Mouse (Mus musculus): ENCODE measurements around the gene Sgsh. TPM values are rescaled to one million over a fixed set of nuclear protein-coding genes. Genes with fewer than 3 reads are reported as not detected.
A peak's percentile ranks its signal among the peaks of the same experiment; 100 is the strongest.
"Not testable (repeated sequence)": the region's sequence is repeated elsewhere in the genome, so short reads cannot be mapped to it uniquely, and the experiment has no call there.

Sgsh gene
- total RNA-seq, 2 experiments from 2014 or later: 5.0 to 6.3 TPM

DNA sequence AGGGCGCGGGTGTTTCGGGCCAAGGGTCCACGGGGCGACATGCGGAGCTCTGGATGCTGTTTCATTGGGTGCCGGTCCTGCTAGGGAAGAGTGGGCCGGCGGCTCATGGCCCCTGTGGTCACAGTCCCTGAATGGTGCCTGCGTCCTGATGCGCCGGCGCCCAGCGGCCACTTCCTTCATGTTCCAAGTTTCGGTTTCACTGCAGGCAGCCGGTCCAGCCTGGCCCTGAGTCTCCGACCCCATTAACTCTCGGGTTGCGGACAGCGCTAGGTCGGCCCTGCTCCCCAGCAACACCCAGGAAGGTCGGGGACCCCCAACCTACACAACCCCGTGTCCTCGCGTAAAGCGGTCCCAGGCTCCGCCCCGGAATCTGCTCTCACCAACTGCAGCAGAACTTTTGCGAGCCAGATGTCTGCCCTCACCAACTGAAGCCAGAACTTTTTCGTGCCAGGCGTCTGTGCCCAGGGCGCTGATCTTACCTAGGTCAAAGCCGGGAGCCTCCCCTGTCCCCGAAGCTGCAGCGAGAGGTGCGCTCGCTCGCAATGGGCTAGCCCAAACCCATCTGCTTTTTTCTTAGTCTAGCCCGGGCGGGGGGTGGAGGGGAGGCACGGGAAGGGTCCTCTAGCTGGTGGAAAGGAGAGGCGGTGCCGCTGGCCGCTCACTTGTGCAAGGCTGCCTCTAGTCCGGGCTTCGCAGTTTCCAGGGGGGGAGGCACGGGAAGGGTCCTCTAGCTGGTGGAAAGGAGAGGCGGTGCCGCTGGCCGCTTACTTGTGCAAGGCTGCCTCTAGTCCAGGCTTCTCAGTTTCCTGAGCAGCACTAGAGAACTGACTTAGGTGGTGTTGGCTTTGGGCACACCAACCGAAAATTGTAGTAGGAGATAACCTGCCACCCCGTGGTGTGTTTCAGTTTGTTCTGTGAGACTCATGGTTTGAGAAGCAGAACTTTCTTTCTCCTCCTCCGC lies 35.2 kb upstream of the Sgsh start:
- peak in 1 of 2 experiments; percentile 33 for DNase-seq (ENCODE audit: low spot score in 2 of 2)
- peak overlapping the region; percentile 81 for H3K4me3 ChIP-seq
- H3K27ac ChIP-seq: peak overlapping the region; percentile 93
- TF ChIP-seq CTCF (conservative IDR thresholded peaks at IDR 0.05): peak; percentile 24

DNA sequence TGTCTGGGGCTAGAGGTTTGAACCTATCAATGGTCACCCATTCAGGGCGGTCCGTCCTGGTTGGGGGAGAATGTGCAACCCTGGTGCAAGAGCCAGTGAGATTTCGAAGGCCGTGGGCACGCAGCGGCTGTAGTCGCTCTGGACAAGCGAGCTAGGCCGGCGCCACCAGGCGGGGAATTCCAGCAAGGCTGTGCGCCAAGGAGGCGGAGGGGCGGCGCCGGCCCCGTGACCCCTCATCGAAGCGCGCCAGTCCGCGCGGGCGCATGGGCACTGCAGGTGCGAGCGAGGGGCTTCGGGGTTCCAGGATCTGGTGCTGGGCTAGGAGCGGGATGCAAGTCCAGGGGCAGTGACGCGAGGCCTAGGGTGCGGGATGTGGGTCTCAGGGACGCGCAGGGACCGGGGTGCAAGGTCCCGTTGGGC lies 34.5 kb upstream of the Sgsh start:
- Histone ChIP-seq H3K4me3 (peak overlapping the region; percentile 81), H3K27ac (peak overlapping the region; percentile 93)
- peak; percentile 13 to 45 for DNase-seq (ENCODE audit: low spot score in 2 of 2)
- TF ChIP-seq CTCF (conservative IDR thresholded peaks at IDR 0.05): peak; percentile 62

DNA sequence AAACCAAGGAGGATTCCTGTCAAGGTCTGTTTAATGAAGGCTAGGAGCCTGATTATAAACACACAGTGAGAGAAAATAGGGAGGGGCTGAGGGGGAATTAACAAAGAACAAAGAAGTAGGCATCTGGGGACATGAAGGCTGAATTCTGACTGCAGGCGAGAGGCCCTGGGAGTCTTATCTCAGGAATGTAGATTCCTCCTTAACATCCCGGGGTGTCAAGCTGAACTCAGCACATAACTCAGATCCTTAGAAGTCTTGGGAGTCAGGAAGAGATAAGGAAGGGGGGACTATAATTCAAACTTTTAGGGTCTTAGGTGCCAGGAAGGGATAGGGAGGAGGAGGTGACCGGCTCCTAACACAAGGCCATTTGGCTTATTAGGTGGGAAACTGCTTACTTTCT lies 31.9 kb upstream of the Sgsh start:
- not testable (repeated sequence) for DNase-seq (ENCODE audit: low spot score in 2 of 2); H3K4me3 ChIP-seq; H3K27ac ChIP-seq

DNA sequence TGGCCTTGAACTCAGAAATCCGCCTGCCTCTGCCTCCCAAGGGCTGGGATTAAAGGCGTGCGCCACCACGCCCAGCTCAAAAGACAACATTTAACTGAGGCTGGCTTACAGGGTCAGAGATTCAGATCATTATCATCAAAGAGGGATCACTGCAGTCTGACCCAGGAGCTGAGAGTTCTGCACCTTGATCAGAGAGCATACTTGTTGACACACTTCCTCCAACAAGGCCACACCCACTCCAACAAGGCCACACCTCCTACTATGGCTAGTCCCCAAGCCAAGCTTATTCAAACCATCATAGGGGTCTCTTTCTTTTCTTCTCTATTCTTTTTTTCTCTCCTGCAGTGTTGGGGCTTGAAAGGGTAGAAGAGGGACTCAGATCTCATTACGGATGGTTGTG lies 31.0 kb upstream of the Sgsh start:
- no peak for TF ChIP-seq CTCF (conservative IDR thresholded peaks at IDR 0.05)
- no peak overlapping the region for H3K27ac ChIP-seq
- no peak overlapping the region for H3K4me3 ChIP-seq
- DNase-seq (ENCODE audit: low spot score in 2 of 2): no peak

DNA sequence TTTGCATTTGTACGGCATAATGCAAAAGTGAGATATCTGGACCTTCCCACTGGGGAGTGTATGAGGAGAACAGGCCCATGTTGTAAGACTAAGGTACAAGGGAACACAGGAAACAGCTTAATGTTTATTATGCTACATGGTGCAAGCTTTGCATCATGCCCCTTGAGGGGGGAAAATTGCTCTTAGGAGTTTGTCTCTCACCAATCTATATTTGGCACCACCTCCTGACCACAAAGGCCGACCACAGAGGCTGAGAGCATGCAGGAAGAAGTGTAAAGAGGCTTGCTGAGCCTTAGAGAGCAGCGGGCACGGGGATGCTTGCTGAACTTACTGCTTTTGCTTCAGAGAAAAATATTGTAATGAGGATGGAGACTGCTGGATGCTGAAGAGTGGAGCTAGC lies 29.6 kb upstream of the Sgsh start:
- no peak overlapping the region for H3K27ac ChIP-seq
- TF ChIP-seq CTCF (conservative IDR thresholded peaks at IDR 0.05): no peak
- H3K4me3 ChIP-seq: no peak overlapping the region
- no peak for DNase-seq (ENCODE audit: low spot score in 2 of 2)

DNA sequence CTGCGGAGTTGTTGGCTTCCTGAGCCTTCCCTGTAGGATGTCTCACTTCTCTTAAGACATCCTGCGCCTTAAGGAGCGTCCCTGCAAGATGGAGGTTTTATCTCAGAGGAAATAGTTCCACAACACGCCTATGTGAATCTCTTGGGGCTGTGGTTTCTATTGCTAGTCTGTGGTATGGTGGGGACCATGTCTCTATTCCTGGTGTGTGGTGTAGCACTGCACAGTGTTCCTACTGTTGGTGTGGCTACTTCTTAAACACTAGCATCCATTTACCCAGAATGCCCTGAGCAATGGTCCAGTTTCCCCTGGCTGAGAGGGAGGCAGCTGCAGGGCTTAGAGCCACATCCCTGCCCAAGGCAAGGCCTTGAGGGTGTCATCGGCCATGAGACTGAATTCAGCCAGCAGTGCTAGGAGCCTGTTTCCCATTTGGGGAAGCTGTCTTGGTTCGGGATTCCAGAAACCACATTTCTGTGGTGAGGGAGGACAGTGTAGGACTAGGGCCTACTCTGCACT lies 27.1 kb upstream of the Sgsh start:
- Histone ChIP-seq H3K27ac (no peak overlapping the region), H3K4me3 (no peak overlapping the region)
- TF ChIP-seq CTCF (conservative IDR thresholded peaks at IDR 0.05): no peak
- DNase-seq (ENCODE audit: low spot score in 2 of 2): no peak

DNA sequence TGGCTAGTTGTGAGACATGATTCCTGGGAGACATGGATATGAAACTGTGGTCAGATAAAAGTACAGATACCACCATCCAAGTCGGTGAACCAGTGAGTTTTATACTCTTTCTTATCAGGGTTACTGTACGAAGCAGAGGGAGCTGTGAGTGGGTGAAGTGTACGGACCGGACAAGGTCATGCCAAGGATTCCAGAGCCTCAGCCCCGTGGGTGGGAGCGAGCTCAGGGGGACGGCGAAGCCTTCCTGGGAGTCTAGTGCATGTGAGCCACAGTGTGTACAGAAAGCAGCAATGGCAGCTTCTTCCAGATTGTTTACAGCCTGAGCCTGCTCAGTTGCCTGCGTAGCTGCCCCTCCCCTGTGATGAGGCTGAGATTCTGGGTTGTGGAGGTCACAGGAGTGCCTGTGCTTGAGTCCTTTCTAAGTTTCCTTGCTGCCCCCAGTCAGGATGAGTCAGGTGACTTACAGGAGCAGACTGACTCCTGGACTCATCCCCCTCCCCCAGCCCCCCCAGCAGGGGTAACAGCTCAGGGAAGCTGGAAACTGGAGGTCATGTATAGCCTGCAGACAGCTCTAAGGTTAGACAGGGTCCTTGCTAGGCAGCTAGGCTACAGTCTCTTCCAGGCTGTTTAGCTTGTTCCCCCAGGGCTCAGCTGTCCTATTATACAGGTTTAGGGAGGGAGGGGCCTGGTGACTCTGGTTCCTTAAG lies 26.4 kb upstream of the Sgsh start:
- no peak overlapping the region for H3K27ac ChIP-seq
- no peak for DNase-seq (ENCODE audit: low spot score in 2 of 2)
- TF ChIP-seq CTCF (conservative IDR thresholded peaks at IDR 0.05): no peak
- H3K4me3 ChIP-seq: no peak overlapping the region

DNA sequence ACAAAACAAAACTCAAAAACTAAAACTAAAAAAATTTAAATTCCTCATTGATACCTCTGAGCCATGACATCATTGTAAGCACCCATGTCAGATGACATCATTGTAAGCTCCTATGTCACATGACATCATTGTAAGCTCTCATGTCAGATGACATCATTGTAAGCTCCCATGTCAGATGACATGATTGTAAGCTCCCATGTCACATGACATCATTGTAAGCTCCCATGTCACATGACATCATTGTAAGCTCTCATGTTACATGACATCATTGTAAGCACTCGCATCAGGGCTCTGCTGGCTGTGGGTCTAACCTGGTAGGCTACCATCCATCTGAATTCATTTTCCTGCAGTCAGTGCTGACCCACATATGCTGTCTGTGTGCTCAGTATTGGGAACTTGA lies 23.2 kb upstream of the Sgsh start:
- H3K4me3 ChIP-seq: no peak overlapping the region
- no peak for DNase-seq (ENCODE audit: low spot score in 2 of 2)
- H3K27ac ChIP-seq: no peak overlapping the region
- TF ChIP-seq CTCF (conservative IDR thresholded peaks at IDR 0.05): no peak

DNA sequence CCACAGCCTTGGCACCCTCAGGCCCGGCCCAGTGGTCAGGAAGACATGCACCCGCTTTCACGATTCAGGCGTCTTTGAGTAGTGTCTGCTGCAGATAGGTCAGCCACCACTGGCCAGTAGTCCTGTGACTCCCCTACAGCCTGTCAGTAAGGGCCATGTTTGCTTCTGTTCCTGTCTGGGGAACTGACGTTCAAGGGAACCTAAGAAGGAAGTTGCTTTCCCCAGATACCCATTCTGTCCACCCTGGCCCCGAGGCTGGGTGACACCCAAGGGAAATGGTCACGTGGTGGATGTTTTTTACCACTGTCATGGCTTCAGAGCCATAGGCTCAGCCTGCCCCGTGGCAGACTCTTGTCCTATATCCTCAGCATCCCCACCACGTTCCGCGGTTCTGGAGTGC lies 22.0 kb upstream of the Sgsh start:
- no peak overlapping the region for H3K4me3 ChIP-seq
- no peak for DNase-seq (ENCODE audit: low spot score in 2 of 2)
- no peak for TF ChIP-seq CTCF (conservative IDR thresholded peaks at IDR 0.05)

DNA sequence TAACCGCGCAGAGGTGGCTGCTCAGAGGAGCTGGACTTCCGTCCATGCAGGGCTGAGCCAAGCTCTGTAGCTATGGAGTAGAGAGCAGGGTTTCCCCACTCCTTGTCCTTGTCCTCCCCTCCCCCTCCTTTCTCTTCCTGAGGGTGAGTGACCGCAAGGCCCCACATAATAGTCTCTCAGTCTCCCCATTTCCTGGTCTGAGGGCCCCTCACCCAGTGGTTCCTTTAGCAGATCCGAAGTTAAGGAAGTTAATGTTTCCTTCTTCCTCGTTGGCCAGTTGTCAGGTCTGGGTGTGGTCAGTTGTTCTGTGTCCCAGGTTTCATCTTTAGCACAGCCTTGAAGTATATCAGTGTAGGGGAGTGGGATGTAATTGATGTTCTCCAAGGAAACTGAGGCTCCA lies 20.1 kb upstream of the Sgsh start:
- no peak for DNase-seq (ENCODE audit: low spot score in 2 of 2)
- Histone ChIP-seq H3K4me3 (no peak overlapping the region), H3K27ac (no peak overlapping the region)
- TF ChIP-seq CTCF (conservative IDR thresholded peaks at IDR 0.05): no peak

More for the DNA sequence above, 22.0 kb upstream of the Sgsh start:
- no peak overlapping the region for H3K27ac ChIP-seq

DNA sequence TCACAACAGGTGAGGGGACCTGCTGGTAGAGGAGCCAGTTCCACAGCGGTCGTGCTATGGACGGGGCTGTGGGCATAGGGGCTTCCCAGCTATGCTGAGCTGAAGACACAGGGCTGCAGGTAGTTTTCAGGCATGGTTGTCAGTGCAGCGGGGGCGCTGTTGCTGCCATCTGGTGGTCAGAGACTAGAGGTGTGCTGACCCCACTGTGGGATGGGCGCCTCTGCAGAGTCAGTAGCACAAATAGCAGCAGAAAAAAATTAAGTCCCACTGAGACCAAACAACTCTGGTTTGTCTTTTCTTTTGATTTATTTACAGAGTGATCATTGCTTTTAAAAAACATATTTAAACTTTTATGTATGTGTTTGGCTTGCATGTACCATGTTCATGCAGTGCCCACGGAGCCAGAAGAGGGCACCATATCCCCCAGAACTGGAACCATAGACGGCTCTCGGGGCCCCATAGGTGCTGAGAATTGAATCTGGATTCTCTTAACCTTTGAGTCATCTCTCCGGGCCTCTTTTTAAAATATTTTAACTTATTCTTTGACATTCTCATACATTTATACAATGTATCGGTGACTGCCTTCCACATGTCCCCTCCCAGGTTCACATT lies 8.3 kb upstream of the Sgsh start:
- no peak overlapping the region for H3K27ac ChIP-seq
- peak; percentile 89 for TF ChIP-seq CTCF (conservative IDR thresholded peaks at IDR 0.05)
- no peak overlapping the region for H3K4me3 ChIP-seq
- DNase-seq (ENCODE audit: low spot score in 2 of 2): peak; percentile 54 to 68

DNA sequence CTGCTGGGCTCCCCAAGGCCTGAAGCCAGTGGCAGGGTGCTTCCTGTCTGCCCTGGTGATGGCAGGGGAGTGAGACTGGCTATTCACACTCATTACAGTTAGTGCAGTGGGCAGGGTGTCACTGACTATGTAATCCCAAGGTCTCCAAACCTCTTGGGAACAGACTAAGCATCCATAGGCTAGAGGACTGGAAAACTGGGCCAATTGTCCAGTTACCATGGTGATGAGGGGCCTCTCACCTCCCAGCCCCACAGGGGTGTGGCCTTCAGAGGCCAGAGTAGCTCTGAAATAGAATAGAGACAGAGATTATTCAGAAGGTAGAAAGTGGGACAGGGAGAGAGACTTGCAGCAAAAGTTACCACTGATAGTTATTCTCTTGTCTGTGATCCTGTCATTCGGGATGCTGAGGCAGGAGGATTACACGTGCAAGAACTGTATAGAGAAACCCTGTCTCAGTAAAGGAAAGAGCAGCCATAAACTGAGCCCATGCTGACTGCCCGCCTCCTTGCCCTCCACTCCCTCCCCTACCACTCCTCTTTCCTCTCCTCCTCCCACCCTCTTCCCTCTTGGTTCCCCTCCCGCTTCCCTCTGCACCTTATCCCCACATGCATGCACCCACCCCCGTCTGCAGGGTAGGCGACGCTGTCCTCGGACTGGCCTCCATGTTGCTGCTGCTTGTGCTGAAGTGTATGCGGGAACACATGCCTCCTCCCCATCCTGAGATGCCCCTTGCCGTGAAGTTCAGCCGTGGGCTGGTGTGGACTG lies 7.6 kb upstream of the Sgsh start:
- no peak for DNase-seq (ENCODE audit: low spot score in 2 of 2)
- TF ChIP-seq CTCF (conservative IDR thresholded peaks at IDR 0.05): no peak
- Histone ChIP-seq H3K4me3 (no peak overlapping the region), H3K27ac (no peak overlapping the region)

Measured in layer of hippocampus, adult 2 months (tissue).